Mouse (Mus musculus): Measurements from ENCODE around the gene Syde2.
A peak's percentile ranks its signal among the peaks of the same experiment; 100 is the strongest.

The Syde2 gene

DNA sequence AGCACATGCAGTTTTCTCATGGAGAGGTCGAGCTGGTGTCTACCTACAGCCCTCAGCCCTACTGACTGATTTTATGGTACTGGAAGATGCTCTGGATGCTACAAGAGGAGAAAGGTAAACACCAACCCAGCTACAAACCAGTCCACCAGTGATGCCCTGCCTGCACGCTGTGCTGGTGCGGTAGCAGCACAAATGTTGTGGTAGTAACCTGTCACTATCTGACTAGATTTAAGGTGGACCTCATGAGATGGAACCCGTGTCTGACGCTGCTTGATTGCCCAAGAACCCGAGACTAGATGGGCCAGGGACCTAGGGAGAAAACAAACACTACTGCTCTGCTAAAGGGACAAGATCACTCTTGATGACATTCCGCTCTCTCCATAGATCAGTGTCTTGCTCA is 69.5 kb downstream of the Syde2 start:
- no peak for DNase-seq

DNA sequence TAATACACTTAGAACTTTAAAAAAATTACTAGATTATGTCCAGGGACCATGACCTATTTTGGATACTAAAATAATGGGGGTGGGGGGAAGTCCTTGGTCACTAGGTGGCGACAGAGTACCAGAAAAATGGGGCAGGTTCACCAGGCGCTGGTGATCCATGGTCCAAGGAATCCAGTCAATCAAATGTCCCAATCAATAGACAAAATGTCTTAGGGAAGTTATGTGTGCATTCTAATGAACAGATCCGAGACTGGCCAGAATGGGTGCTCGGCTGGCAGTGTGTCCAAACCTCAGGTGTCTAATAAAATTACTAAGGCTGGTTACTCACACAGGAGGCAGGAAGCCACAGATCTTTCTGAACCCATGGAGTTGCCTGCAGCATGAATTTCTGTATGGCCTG is 70.6 kb downstream of the Syde2 start:
- peak; percentile 68 for DNase-seq

DNA sequence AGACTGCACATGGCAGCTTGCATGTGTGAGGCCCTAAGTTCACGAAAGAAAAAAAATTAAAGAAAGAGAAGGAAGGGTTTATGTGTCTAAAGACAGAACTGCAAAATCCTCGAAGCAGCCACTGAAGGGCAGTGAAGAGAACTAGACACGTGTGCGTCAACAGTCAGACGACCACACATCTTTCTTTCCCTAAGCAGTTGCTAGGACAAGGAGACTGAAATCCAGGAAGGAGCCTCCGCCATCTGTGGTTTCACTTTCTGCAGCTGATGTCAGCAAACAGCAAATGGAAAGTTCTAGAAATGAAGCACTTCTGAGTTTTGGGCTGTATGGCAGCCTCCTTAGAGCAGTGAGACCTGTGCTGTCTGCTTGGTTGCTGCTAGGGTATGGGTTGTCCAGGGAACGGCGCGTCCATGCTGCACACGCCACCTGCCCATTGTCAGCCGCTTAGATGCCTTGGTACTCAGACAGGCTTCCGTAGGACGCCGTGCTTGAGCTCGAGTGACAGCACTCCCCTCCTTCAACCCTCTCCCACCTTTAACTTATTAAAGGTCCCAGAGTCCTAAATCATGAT is 71.8 kb downstream of the Syde2 start:
- DNase-seq, result no peak

DNA sequence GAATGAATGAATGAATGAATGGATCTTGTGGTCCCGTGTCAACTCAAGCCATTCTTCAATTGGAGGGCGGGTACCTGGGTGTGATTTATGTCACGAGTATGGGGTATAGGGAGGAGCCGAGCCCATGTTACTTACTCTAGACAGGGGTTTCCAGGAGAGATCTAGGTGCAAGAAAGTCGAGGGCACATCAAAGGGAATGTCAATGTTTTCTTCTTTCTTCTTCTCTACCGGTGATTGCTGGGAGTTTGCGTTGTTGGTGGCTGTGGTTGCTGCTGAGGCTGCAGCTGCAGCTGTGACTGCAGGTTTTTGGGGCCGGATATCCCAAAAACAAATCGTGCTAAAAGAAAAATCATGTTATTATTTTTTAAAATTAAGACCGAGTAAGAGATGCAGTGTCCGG is 75.5 kb downstream of the Syde2 start:
- no peak for DNase-seq

DNA sequence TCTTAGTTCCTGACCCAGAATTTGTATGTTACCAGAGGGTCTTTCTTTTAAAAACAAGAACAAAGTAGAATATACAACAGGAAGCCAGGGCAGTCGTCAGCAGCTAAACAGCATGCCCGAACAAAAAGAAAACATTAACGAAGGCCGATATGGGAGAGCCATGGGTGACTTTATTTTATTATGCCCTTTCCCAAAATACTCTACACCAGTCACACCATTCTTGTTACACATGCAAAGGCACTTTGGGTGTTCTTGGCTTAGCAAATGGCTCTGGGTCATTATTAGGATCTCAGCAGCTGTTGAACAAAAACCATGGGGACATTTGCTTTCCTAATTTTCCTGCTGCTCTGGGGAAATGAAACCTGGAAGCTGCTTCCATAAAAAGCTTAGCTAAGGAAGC is 81.6 kb downstream of the Syde2 start:
- no peak for DNase-seq
